17 mouse cellular contexts compared by ENCODE assay signal in genomic region chr15:98043967-98044366, GRCm38 (mm10). TPM values are rescaled to one million over a fixed set of nuclear protein-coding genes. Genes with fewer than 3 reads are reported as not detected.
"Had no signal": no experiment of that assay in that cellular context is flagged by ENCODE, and none has a peak within 500 bp of the region (broad histone marks: within the 10 kb centered on the region; RNA-seq: fewer than 3 reads in every experiment).

No protein-coding gene starts in this region.

- ATAC-seq: hindbrain, embryonic 16.5 days; inflammation-experienced regulatory T-cells, adult 6 months; intestine, embryonic 15.5 days; intestine, postnatal 0 days had no signal

- DNase-seq: gastrocnemius, postnatal 10 days; gastrocnemius, postnatal 25 days; heart, adult 18-20 months; heart, postnatal 10 days; heart, postnatal 4 days; kidney, adult 18-20 months; kidney, adult 8-10 months; kidney, postnatal 10 days; kidney, postnatal 25 days; kidney, postnatal 4 days; liver; liver, embryonic 13.5 days had no signal

RNA-seq across cellular contexts. Expression of gene Col2a1, which starts 39.5 kb away (rescaled TPM):
- total RNA-seq: granulocyte monocyte progenitor cell, adult 5-6 weeks had no signal
